Mouse (Mus musculus) bone marrow macrophage, adult 2 months (primary cell): ENCODE measurements around the gene Kbtbd6.
A peak's percentile ranks its signal among the peaks of the same experiment; 100 is the strongest.

Source experiments
- CTCF ChIP-seq: IDR thresholded peaks from 2 replicates; pipeline ENCODE4 v1.5.1; 2012; ENCODE audit warnings: low read depth, mild to moderate bottlenecking, low read length, moderate library complexity
- POLR2A ChIP-seq: IDR thresholded peaks from 2 replicates; pipeline ENCODE4 v1.6.1; 2012; ENCODE audit warnings: mild to moderate bottlenecking, low read depth, low read length, borderline replicate concordance

- 0 out of 2 replicates have a peak, but pooled peaks have one; percentile 13 for TF ChIP-seq CTCF
- TF ChIP-seq POLR2A: no peak
Measured at GRCm38 (mm10) chr14:79486993-79487731, 35.5 kb downstream of the Kbtbd6 start.
